Mouse (Mus musculus) hindbrain, embryonic 16.5 days (tissue): ENCODE data around the gene Prkg1. TPM values are rescaled to one million over a fixed set of nuclear protein-coding genes. Genes with fewer than 3 reads are reported as not detected.
A peak's percentile ranks its signal among the peaks of the same experiment; 100 is the strongest.
"Not testable (repeated sequence)": the region's sequence is repeated elsewhere in the genome, so short reads cannot be mapped to it uniquely, and the experiment has no call there.

Source experiments
- ATAC-seq: fragments of 200-750 bp; cut with Nextera tagmentation; 2 replicates; pipeline ENCODE4 v1.8.0; 2017; ENCODE audit warnings: moderate TSS enrichment, moderate library complexity
- H3K27ac ChIP-seq: fragments of 300-500 bp; sonication (generic); 2 replicates; pipeline ENCODE4 v1.5.1; 2014; ENCODE audit warnings: low read depth, mild to moderate bottlenecking, control low read depth, low read length, moderate library complexity
- H3K27me3 ChIP-seq: fragments of 300-500 bp; sonication (generic); replicated peaks from 2 replicates; pipeline ENCODE4 v1.6.1; 2014; ENCODE audit warnings: low read length; ENCODE audit not compliant: control insufficient read depth, insufficient read depth
- H3K36me3 ChIP-seq: fragments of 300-500 bp; sonication (generic); 2 replicates; pipeline ENCODE4 v1.6.1; 2014; ENCODE audit warnings: mild to moderate bottlenecking, low read length, moderate library complexity, mixed read lengths; ENCODE audit not compliant: control insufficient read depth, insufficient read depth
- H3K4me1 ChIP-seq: fragments of 300-500 bp; sonication (generic); 2 replicates; pipeline ENCODE4 v1.6.1; 2014; ENCODE audit warnings: low read depth, low read length; ENCODE audit not compliant: control insufficient read depth, insufficient read depth
- H3K4me2 ChIP-seq: fragments of 300-500 bp; sonication (generic); 2 replicates; pipeline ENCODE4 v1.6.1; 2014; ENCODE audit warnings: mild to moderate bottlenecking, low read length, control low read depth, moderate library complexity
- H3K4me3 ChIP-seq: fragments of 300-500 bp; sonication (generic); 2 replicates; pipeline ENCODE4 v1.5.1; 2014; ENCODE audit warnings: mild to moderate bottlenecking, low read length, control low read depth, moderate library complexity
- H3K9ac ChIP-seq: fragments of 300-500 bp; sonication (generic); 2 replicates; pipeline ENCODE4 v1.6.1; 2014; ENCODE audit warnings: low read depth, mild to moderate bottlenecking, control low read depth, low read length, moderate library complexity
- H3K9me3 ChIP-seq: fragments of 300-500 bp; sonication (generic); 2 replicates; pipeline ENCODE4 v1.6.1; 2014; ENCODE audit warnings: mild to moderate bottlenecking, low read length, moderate library complexity; ENCODE audit not compliant: control insufficient read depth
- WGBS: fragments of 180-500 bp; shearing (Covaris S2); extraction: QIAGEN DNeasy Blood & Tissue Kit; methylation state at CpG from one replicate; pipeline ENCODE4 v1.1.7; 2014; 5-methylcytosine and 5-hydroxymethylcytosine counted together
- polyA plus RNA-seq: library from polyadenylated mRNA; unstranded; fragments of >200 nt; fragmentation: Nextera tagmentation; extraction: Ambion mirVana; gene quantifications from 2 replicates; pipeline ENCODE4 v1.2.1, GENCODE M21; 2015

The Prkg1 gene
- polyA plus RNA-seq, 1 experiment from 2014 or later: 4.8 TPM

DNA sequence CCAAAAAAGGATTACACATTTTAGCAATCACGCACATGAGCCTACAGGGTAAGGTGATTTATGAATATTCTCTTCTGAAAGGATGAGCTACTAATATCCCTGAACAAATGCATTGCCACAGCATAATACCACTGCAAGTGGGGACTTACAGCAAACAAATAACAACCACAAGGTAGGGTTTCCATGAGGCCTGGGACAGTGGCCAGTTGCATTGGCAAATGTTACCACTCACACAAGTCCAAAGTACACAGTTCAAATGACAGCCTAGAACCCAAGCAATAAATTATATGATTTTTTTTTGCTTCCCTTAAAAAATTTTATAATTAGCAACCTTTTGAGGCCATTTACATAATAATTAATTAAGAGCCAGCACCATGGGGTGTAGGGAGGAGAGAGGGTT lies 395.7 kb downstream of the Prkg1 start:
- Histone ChIP-seq H3K27me3 (no peaks in the 10 kb centered on the region), H3K4me2 (no peak overlapping the region), H3K27ac (no peak overlapping the region), H3K4me1 (no peaks in the 10 kb centered on the region), H3K9me3 (no peaks in the 10 kb centered on the region), H3K36me3 (no peaks in the 10 kb centered on the region), H3K4me3 (no peak overlapping the region), H3K9ac (no peak overlapping the region)
- 91% methylated on average over 1 of the region's 1 CpGs for WGBS
- no peak for ATAC-seq

DNA sequence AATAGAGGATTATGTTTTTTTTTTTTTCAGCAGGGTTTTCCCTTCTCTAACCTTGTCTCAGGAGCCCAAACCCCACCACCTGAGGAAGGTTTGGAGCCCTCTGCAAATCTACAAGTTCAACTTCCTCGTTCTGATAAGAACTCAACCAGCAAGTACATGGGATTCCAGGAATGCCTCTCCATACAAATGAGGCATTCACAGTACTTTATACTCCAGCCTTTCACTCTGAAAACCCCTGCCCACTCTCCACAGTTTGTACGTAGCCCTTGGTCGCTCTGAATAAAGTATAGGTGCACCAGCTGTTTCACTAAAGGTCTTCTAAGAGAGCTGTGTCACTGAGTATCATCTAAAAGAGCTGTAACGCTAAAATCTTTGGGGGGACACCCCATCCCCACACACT lies 402.8 kb downstream of the Prkg1 start:
- no peak for ATAC-seq
- Histone ChIP-seq H3K4me3 (no peak overlapping the region), H3K4me2 (no peak overlapping the region), H3K9ac (no peak overlapping the region), H3K9me3 (no peaks in the 10 kb centered on the region), H3K27me3 (no peaks in the 10 kb centered on the region), H3K27ac (no peak overlapping the region), H3K36me3 (no peaks in the 10 kb centered on the region), H3K4me1 (peaks cover 6% of the 10 kb centered on the region)
- 72% methylated on average over 4 of the region's 4 CpGs for WGBS

GRCm38 (mm10) chr19:31361575-31361974 lies 403.3 kb downstream of the Prkg1 start:
- no peak overlapping the region for H3K9ac ChIP-seq
- no peak overlapping the region for H3K4me3 ChIP-seq
- H3K27ac ChIP-seq: no peak overlapping the region; the same call in 1 of the 2 replicates
- H3K4me2 ChIP-seq: no peak overlapping the region
- no peaks in the 10 kb centered on the region for H3K27me3 ChIP-seq
- no peaks in the 10 kb centered on the region for H3K36me3 ChIP-seq
- peaks cover 6% of the 10 kb centered on the region for H3K4me1 ChIP-seq
- no peak for ATAC-seq
- WGBS: 63% methylated on average over 5 of the region's 5 CpGs
- no peaks in the 10 kb centered on the region for H3K9me3 ChIP-seq

- Histone ChIP-seq H3K27ac (no peak overlapping the region; the same call in 1 of the 2 replicates), H3K4me3 (no peak overlapping the region), H3K27me3 (no peaks in the 10 kb centered on the region), H3K36me3 (no peaks in the 10 kb centered on the region), H3K9ac (no peak overlapping the region), H3K9me3 (no peaks in the 10 kb centered on the region), H3K4me1 (peaks cover 6% of the 10 kb centered on the region), H3K4me2 (no peak overlapping the region)
- ATAC-seq: peak; percentile 87
- WGBS: 45% methylated on average over 3 of the region's 3 CpGs
Observed at GRCm38 (mm10) chr19:31361161-31361560, 403.7 kb downstream of the Prkg1 start.

DNA sequence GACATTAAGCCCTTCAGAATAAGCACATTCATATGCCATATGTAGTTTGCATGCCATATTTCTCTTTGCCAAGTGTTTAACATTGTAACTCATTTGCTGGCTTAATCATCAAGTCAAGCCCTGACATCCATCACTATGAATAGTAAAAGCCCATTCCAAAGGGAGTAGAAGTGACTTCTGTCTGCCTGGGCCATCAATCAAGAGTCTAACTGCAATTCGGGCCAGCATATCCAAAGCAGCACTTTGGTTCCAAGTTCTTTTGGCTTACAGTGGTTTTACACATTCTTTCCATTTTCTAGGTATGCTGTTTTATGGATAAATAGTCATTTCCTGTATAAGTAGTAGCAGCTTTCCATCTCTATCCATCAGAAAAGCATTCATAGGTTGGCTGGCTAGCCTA lies 409.9 kb downstream of the Prkg1 start:
- H3K36me3 ChIP-seq: no peaks in the 10 kb centered on the region
- 71% methylated on average over 1 of the region's 1 CpGs for WGBS
- no peak overlapping the region for H3K4me2 ChIP-seq
- H3K27ac ChIP-seq: no peak overlapping the region
- ATAC-seq: no peak
- H3K4me3 ChIP-seq: no peak overlapping the region
- H3K27me3 ChIP-seq: no peaks in the 10 kb centered on the region
- no peaks in the 10 kb centered on the region for H3K9me3 ChIP-seq
- no peaks in the 10 kb centered on the region for H3K4me1 ChIP-seq
- no peak overlapping the region for H3K9ac ChIP-seq

DNA sequence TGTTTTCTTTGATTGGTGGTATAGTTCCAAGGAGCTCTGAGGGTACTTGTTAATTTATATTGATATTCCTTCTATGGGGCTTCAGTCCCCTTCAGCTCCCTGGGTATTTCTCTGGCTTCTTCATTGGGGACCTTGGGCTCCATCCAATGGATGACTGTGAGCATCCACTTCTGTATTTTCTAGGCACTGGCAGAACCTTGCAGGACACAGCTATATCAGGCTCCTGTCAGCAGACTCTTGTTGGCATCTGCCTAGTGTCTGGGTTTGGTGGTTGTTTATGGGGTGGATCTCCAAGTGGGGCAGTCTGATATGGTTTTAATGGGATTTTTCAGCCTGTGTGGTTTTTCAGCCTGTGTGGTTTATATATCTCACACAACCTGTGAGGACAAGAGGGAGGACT lies 412.0 kb downstream of the Prkg1 start:
- not testable (repeated sequence) for H3K9me3 ChIP-seq, ATAC-seq, H3K4me1 ChIP-seq, H3K4me3 ChIP-seq, H3K4me2 ChIP-seq, H3K9ac ChIP-seq, H3K27me3 ChIP-seq, H3K27ac ChIP-seq, H3K36me3 ChIP-seq

GRCm38 (mm10) chr19:31351796-31352195 lies 413.0 kb downstream of the Prkg1 start:
- no peak for ATAC-seq
- WGBS: 20% methylated on average over 3 of the region's 3 CpGs
- Histone ChIP-seq H3K27ac (no peak overlapping the region), H3K4me3 (no peak overlapping the region), H3K36me3 (no peaks in the 10 kb centered on the region), H3K4me1 (no peaks in the 10 kb centered on the region), H3K9me3 (no peaks in the 10 kb centered on the region), H3K4me2 (no peak overlapping the region), H3K9ac (no peak overlapping the region), H3K27me3 (no peaks in the 10 kb centered on the region)

GRCm38 (mm10) chr19:31342150-31342549 lies 422.7 kb downstream of the Prkg1 start:
- H3K27ac ChIP-seq: no peak overlapping the region
- H3K9me3 ChIP-seq: no peaks in the 10 kb centered on the region
- no peak for ATAC-seq
- H3K4me3 ChIP-seq: no peak overlapping the region
- H3K9ac ChIP-seq: no peak overlapping the region
- no peaks in the 10 kb centered on the region for H3K27me3 ChIP-seq
- H3K4me1 ChIP-seq: no peaks in the 10 kb centered on the region
- 22% methylated on average over 4 of the region's 4 CpGs for WGBS
- H3K36me3 ChIP-seq: no peaks in the 10 kb centered on the region
- no peak overlapping the region for H3K4me2 ChIP-seq

- H3K4me3 ChIP-seq: no peak overlapping the region
- H3K27ac ChIP-seq: no peak overlapping the region
- H3K36me3 ChIP-seq: no peaks in the 10 kb centered on the region
- no peak overlapping the region for H3K4me2 ChIP-seq
- ATAC-seq: no peak
- no peaks in the 10 kb centered on the region for H3K9me3 ChIP-seq
- no peaks in the 10 kb centered on the region for H3K27me3 ChIP-seq
- WGBS: 61% methylated on average over 1 of the region's 1 CpGs
- no peak overlapping the region for H3K9ac ChIP-seq
- H3K4me1 ChIP-seq: no peaks in the 10 kb centered on the region
Observed at GRCm38 (mm10) chr19:31340898-31341297, 423.9 kb downstream of the Prkg1 start.
